Mouse (Mus musculus): ENCODE data around the gene Pfas.
A peak's percentile ranks its signal among the peaks of the same experiment; 100 is the strongest.

The Pfas gene

GRCm38 (mm10) chr11:69008182-69009121, at the start of gene Pfas:
Gene Pfas, minus strand, starts transcription at chr11:69008460.
- DNase-seq = peak; percentile 74

- DNase-seq = no peak
These were observed 45.6 kb upstream of the Pfas start for GRCm38 (mm10) chr11:69053848-69054247.

- DNase-seq = no peak
These were observed 44.7 kb upstream of the Pfas start for GRCm38 (mm10) chr11:69052824-69053421.

- no peak for DNase-seq
These were observed 43.5 kb upstream of the Pfas start for GRCm38 (mm10) chr11:69051771-69052170.

GRCm38 (mm10) chr11:69050748-69051147, 42.5 kb upstream of the Pfas start:
- DNase-seq = no peak

- DNase-seq = no peak
These were observed 39.9 kb upstream of the Pfas start for GRCm38 (mm10) chr11:69048151-69048550.

GRCm38 (mm10) chr11:69047592-69047991, 39.3 kb upstream of the Pfas start:
- no peak for DNase-seq

- DNase-seq = no peak
These were observed 38.1 kb upstream of the Pfas start for GRCm38 (mm10) chr11:69046395-69046774.

- peak; percentile 60 for DNase-seq
These were observed 37.5 kb upstream of the Pfas start, which contains the start of gene Aurkb for GRCm38 (mm10) chr11:69045531-69046394. Gene Aurkb, plus strand, starts transcription at chr11:69045647.

- no peak for DNase-seq
These were observed 29.9 kb upstream of the Pfas start for GRCm38 (mm10) chr11:69038173-69038572.

- DNase-seq = peak; percentile 74
These were observed 29.2 kb upstream of the Pfas start for GRCm38 (mm10) chr11:69037231-69038061.

GRCm38 (mm10) chr11:69036486-69037230, 28.4 kb upstream of the Pfas start:
- DNase-seq = peak; percentile 86

- peak; percentile 90 for DNase-seq
These were observed 27.6 kb upstream of the Pfas start for GRCm38 (mm10) chr11:69035849-69036248.

- DNase-seq = no peak
These were observed 27.2 kb upstream of the Pfas start for GRCm38 (mm10) chr11:69035411-69035810.

GRCm38 (mm10) chr11:69034585-69034984, 26.3 kb upstream of the Pfas start:
- DNase-seq = no peak

GRCm38 (mm10) chr11:69033552-69033951, 25.3 kb upstream of the Pfas start:
- DNase-seq = no peak

GRCm38 (mm10) chr11:69028805-69029204, 20.5 kb upstream of the Pfas start:
- no peak for DNase-seq

GRCm38 (mm10) chr11:69026562-69026961, 18.3 kb upstream of the Pfas start:
- no peak for DNase-seq

GRCm38 (mm10) chr11:69020691-69021090, 12.4 kb upstream of the Pfas start:
- DNase-seq = no peak

GRCm38 (mm10) chr11:69016755-69017154, 8.5 kb upstream of the Pfas start:
- DNase-seq = no peak
